Mouse (Mus musculus) thymus, adult 2 months (tissue): ENCODE data around the gene Ptpn12. TPM values are rescaled to one million over a fixed set of nuclear protein-coding genes. Genes with fewer than 3 reads are reported as not detected.

ENCODE experiments used
- DNase-seq: peaks from one replicate; pipeline ENCODE4 v3.0.0; 2021
- H3K27ac ChIP-seq: fragments of 200-500 bp; 2 replicates; pipeline ENCODE4 v1.5.1; 2012; ENCODE audit warnings: low read length, control low read depth; ENCODE audit not compliant: control insufficient read depth, insufficient read depth
- H3K27me3 ChIP-seq: fragments of 200-500 bp; 2 replicates; pipeline ENCODE4 v1.6.1; 2012; ENCODE audit warnings: mild to moderate bottlenecking, low read length, moderate library complexity, mixed read lengths; ENCODE audit not compliant: control insufficient read depth, insufficient read depth
- H3K36me3 ChIP-seq: fragments of 200-500 bp; 2 replicates; pipeline ENCODE4 v1.6.1; 2012; ENCODE audit warnings: mild to moderate bottlenecking, low read length, moderate library complexity; ENCODE audit not compliant: control insufficient read depth, insufficient read depth
- H3K4me1 ChIP-seq: fragments of 200-500 bp; replicated peaks from 2 replicates; pipeline ENCODE4 v1.6.1; 2012; ENCODE audit warnings: low read length; ENCODE audit not compliant: control insufficient read depth, insufficient read depth
- H3K4me3 ChIP-seq: fragments of 200-500 bp; 2 replicates; pipeline ENCODE4 v1.5.1; 2012; ENCODE audit warnings: mild to moderate bottlenecking, low read length, control low read depth, moderate library complexity; ENCODE audit not compliant: control insufficient read depth, insufficient read depth
- CTCF ChIP-seq: fragments of 200-500 bp; IDR thresholded peaks from 2 replicates; pipeline ENCODE4 v1.5.1; 2012; ENCODE audit warnings: mild to moderate bottlenecking, control low read depth, low read length, moderate library complexity, borderline replicate concordance; ENCODE audit not compliant: control insufficient read depth, poor library complexity, insufficient read depth; ENCODE audit errors: extremely low read depth
- POLR2A ChIP-seq: fragments of 200-500 bp; IDR thresholded peaks from 2 replicates; pipeline ENCODE4 v1.6.1; 2012; ENCODE audit warnings: mild to moderate bottlenecking, low read length, control low read depth, moderate library complexity; ENCODE audit not compliant: control insufficient read depth, poor library complexity, insufficient read depth; ENCODE audit errors: extremely low read depth
- WGBS: fragments of 180-500 bp; shearing (Covaris S2); methylation state at CpG from one replicate; pipeline ENCODE4 v1.1.7; 2018; 5-methylcytosine and 5-hydroxymethylcytosine counted together
- polyA plus RNA-seq: library from polyadenylated mRNA; depleted of rRNA; stranded (reverse); fragments of >200 nt; gene quantifications from 2 replicates; pipeline ENCODE4 v1.2.3, GENCODE M21; 2012; rRNA removed

The Ptpn12 gene
- polyA plus RNA-seq, 1 experiment = 26.9 TPM

DNA sequence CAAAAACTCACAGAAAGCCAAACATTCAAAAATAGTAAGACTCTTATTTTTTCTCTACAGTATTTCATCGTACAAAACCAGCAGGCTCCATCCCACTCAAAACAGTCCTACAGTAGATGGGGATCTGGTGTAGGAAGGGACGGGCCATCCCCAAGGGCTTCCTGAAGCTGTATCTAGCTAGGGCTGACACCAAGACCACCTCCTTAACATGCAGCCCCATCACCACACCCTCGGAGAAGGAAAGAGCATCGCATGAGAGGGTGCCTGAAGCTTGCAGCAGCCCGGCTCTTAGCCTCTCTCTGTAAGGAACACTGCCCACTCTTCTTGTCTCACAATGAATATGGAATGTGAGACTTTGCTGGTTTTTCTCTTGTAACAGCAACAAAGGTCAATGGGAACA lies 117.2 kb downstream of the Ptpn12 start:
- Histone ChIP-seq H3K4me1 (peaks cover 31% of the 10 kb centered on the region), H3K36me3 (no peaks in the 10 kb centered on the region), H3K27me3 (no peaks in the 10 kb centered on the region), H3K4me3 (no peak overlapping the region), H3K27ac (peak overlapping the region; percentile 25; the same call in 1 of the 2 replicates)
- TF ChIP-seq CTCF (no peak), POLR2A (no peak)
- no peak for DNase-seq
- 24% methylated on average over 5 of the region's 5 CpGs for WGBS

Other genes with a start within 250 kb of the Ptpn12 start
- 4.5 and 5.2 TPM in 2 replicates for gene Phtf2, start 173.8 kb downstream of the Ptpn12 start, polyA plus RNA-seq
- gene Tmem60, start 173.7 kb downstream of the Ptpn12 start, polyA plus RNA-seq = 12.6 and 15.5 TPM in 2 replicates
- 15.0 and 17.6 TPM in 2 replicates for gene Rsbn1l, start 99.5 kb downstream of the Ptpn12 start, polyA plus RNA-seq
- 3.2 and 4.3 TPM in 2 replicates for gene Gsap, start 130.3 kb upstream of the Ptpn12 start, polyA plus RNA-seq